Mouse (Mus musculus): ENCODE measurements around the gene Pomc.

DNA sequence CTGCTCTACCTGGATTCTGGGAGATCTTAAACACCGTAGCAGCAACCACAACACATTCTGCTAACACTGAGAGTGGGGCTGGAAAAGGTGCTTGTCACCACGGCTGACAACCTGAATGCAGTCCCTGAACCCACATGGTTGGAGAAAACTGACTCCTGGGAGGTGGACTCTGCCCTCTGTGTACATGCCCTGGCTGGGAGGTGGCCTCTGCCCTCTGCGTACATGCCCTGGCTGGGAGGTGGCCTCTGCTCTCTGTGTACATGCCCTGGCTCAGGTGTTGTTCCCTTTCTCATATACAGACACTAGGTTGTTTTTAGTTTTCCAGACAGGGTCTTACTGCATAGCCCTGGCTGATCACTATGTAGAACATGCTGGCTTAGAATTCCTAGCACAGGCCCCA is 35.3 kb upstream of the Pomc start:
- TF ChIP-seq POLR2A (IDR thresholded peaks at IDR 0.05; ENCODE audit: borderline replicate concordance, extremely low read depth, low read depth, low read length) = no peak
- no peak for TF ChIP-seq CTCF (IDR thresholded peaks at IDR 0.05; ENCODE audit: insufficient read depth, low read length)

Data from lung, adult 2 months (tissue).